Mouse (Mus musculus) right cerebral cortex, adult 18-20 months (tissue): ENCODE data around the gene Btbd7.

Experiments used
- DNase-seq: peaks from one replicate; pipeline ENCODE4 v3.0.0; 2022; ENCODE audit warnings: mixed read lengths

Btbd7 gene

GRCm38 (mm10) chr12:102878031-102878823, at the start of gene Btbd7:
TSS of gene Btbd7 (minus strand) at chr12:102878471.
- peak; percentile 95 for DNase-seq

GRCm38 (mm10) chr12:102916073-102916472, 37.8 kb upstream of the Btbd7 start:
- DNase-seq = no peak

GRCm38 (mm10) chr12:102908191-102908590, 29.9 kb upstream of the Btbd7 start:
- DNase-seq = no peak

- no peak for DNase-seq
These were observed 20.8 kb upstream of the Btbd7 start, which contains the start of gene Cox8c for GRCm38 (mm10) chr12:102899091-102899490. TSS of gene Cox8c (plus strand) at chr12:102899316.

GRCm38 (mm10) chr12:102888568-102888967, 10.3 kb upstream of the Btbd7 start:
- no peak for DNase-seq

GRCm38 (mm10) chr12:102887366-102887765, 9.1 kb upstream of the Btbd7 start:
- no peak for DNase-seq

GRCm38 (mm10) chr12:102885735-102886134, 7.5 kb upstream of the Btbd7 start:
- peak; percentile 74 for DNase-seq

- DNase-seq = no peak
These were observed 630 bp upstream of the Btbd7 start for GRCm38 (mm10) chr12:102878901-102879300.

- DNase-seq = peak; percentile 44
These were observed 805 bp downstream of the Btbd7 start for GRCm38 (mm10) chr12:102877301-102878030.

GRCm38 (mm10) chr12:102870527-102870926, 7.7 kb downstream of the Btbd7 start:
- DNase-seq = no peak

GRCm38 (mm10) chr12:102869802-102870201, 8.5 kb downstream of the Btbd7 start:
- DNase-seq = no peak

GRCm38 (mm10) chr12:102860806-102861205, 17.5 kb downstream of the Btbd7 start:
- no peak for DNase-seq

- DNase-seq = no peak
These were observed 40.0 kb downstream of the Btbd7 start for GRCm38 (mm10) chr12:102838271-102838670.

GRCm38 (mm10) chr12:102832746-102833300, 45.4 kb downstream of the Btbd7 start:
- DNase-seq = no peak

GRCm38 (mm10) chr12:102831888-102832287, 46.4 kb downstream of the Btbd7 start:
- DNase-seq = no peak

- no peak for DNase-seq
These were observed 51.2 kb downstream of the Btbd7 start for GRCm38 (mm10) chr12:102827119-102827518.

GRCm38 (mm10) chr12:102826399-102826798, 51.9 kb downstream of the Btbd7 start:
- no peak for DNase-seq

GRCm38 (mm10) chr12:102814858-102815257, 63.4 kb downstream of the Btbd7 start:
- no peak for DNase-seq

- no peak for DNase-seq
These were observed 78.7 kb downstream of the Btbd7 start for GRCm38 (mm10) chr12:102799528-102799927.

- DNase-seq = no peak
These were observed 90.3 kb downstream of the Btbd7 start for GRCm38 (mm10) chr12:102787927-102788326.

- no peak for DNase-seq
These were observed 92.7 kb downstream of the Btbd7 start for GRCm38 (mm10) chr12:102785593-102785985.

GRCm38 (mm10) chr12:102784899-102785592, 93.2 kb downstream of the Btbd7 start:
- no peak for DNase-seq

- DNase-seq = no peak
These were observed 95.4 kb downstream of the Btbd7 start for GRCm38 (mm10) chr12:102782841-102783240.
